Mouse (Mus musculus) limb, embryonic 13.5 days (tissue): ENCODE results near the gene Miox. TPM values are rescaled to one million over a fixed set of nuclear protein-coding genes. Genes with fewer than 3 reads are reported as not detected.

ENCODE experiments used
- ATAC-seq: fragments of 200-750 bp; cut with Nextera tagmentation; 2 replicates; pipeline ENCODE4 v1.8.0; 2017; ENCODE audit warnings: low read depth, moderate number of reproducible peaks, moderate TSS enrichment; ENCODE audit not compliant: low FRiP score
- H3K27ac ChIP-seq: fragments of 300-500 bp; sonication (generic); 2 replicates; pipeline ENCODE4 v1.5.1; 2015; ENCODE audit warnings: inconsistent platforms, mild to moderate bottlenecking, moderate library complexity
- H3K27me3 ChIP-seq: fragments of 300-500 bp; sonication (generic); 2 replicates; pipeline ENCODE4 v1.6.1; 2015; ENCODE audit warnings: mild to moderate bottlenecking, inconsistent platforms
- H3K36me3 ChIP-seq: fragments of 300-500 bp; sonication (generic); 2 replicates; pipeline ENCODE4 v1.6.1; 2015; ENCODE audit warnings: inconsistent platforms, mild to moderate bottlenecking, moderate library complexity
- H3K4me1 ChIP-seq: fragments of 300-500 bp; sonication (generic); 2 replicates; pipeline ENCODE4 v1.6.1; 2015; ENCODE audit warnings: inconsistent platforms
- H3K4me2 ChIP-seq: fragments of 300-500 bp; sonication (generic); replicated peaks from 2 replicates; pipeline ENCODE4 v1.6.1; 2015; ENCODE audit warnings: inconsistent platforms, mild to moderate bottlenecking, moderate library complexity
- H3K4me3 ChIP-seq: fragments of 300-500 bp; sonication (generic); 2 replicates; pipeline ENCODE4 v1.5.1; 2015; ENCODE audit warnings: moderate library complexity, mild to moderate bottlenecking, inconsistent platforms
- H3K9ac ChIP-seq: fragments of 300-500 bp; sonication (generic); 2 replicates; pipeline ENCODE4 v1.6.1; 2015; ENCODE audit warnings: mild to moderate bottlenecking, inconsistent platforms
- H3K9me3 ChIP-seq: fragments of 300-500 bp; sonication (generic); 2 replicates; pipeline ENCODE4 v1.6.1; 2016; ENCODE audit warnings: inconsistent platforms
- WGBS: fragments of 180-500 bp; shearing (Covaris S2); methylation state at CpG from one replicate; pipeline ENCODE4 v1.1.7; 2015; 5-methylcytosine and 5-hydroxymethylcytosine counted together
- polyA plus RNA-seq: library from polyadenylated mRNA; unstranded; fragments of >200 nt; fragmentation: Nextera tagmentation; extraction: Ambion mirVana; gene quantifications from 2 replicates; pipeline ENCODE4 v1.2.1, GENCODE M21; 2015

The Miox gene
- polyA plus RNA-seq, 1 experiment from 2014 or later: not detected

DNA sequence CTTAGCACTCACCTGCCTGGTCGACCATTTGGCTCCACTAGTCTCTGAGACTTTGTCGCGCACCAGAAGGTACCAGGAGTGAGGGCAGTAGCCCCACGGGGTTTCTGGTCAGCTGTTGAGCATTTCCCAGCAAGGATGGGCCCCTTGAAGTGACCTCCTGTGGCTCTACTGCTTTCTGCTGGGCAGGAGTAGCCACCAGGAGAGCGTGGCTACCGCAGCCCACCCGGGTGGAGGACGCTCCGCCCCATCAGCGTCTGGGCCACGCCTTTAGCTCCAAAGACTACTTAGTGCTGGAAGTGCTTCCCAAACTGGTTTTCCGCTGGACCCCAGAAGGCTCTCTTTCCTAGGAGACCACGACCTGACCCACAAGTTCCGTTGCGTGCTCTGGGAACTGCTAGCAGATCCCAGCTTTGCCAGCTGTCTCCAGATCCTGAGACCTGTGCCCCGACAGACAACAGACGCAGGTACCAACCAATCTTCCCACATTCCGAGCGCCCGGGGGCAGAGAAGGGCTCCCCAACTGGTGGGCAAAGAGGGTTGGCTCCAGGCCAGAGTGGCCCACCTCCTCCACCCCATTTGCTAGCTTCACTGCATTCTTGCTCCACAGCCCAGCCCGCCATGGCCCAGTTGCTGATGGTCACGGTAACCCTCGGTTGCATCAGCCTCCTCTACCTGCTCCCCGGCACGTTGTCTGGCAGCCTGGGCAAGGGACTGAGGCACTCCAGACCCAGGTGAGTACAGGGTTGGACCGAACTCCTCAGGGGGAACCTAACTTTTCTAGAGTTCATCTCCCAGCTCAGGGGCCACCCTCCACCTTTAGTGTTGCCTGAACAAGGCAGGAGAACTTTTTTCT, 11.3 kb upstream of the Miox start, which contains the start of gene Adm2:
Gene Adm2 (plus strand): TSS at position 51 of the 853 bp plus-strand sequence.
- ATAC-seq: no peak
- Histone ChIP-seq H3K27me3 (peaks cover 25% of the 10 kb centered on the region), H3K9ac (peak within 1 kb of the TSS; percentile 19; the same call in 1 of the 2 replicates), H3K9me3 (no peaks in the 10 kb centered on the region), H3K4me2 (peak within 1 kb of the TSS; percentile 58), H3K4me1 (peaks cover 7% of the 10 kb centered on the region), H3K36me3 (no peaks in the 10 kb centered on the region), H3K4me3 (peak within 1 kb of the TSS; percentile 27), H3K27ac (no peak within 1 kb of the TSS)
- WGBS: 5% methylated on average over 26 of the region's 26 CpGs

DNA sequence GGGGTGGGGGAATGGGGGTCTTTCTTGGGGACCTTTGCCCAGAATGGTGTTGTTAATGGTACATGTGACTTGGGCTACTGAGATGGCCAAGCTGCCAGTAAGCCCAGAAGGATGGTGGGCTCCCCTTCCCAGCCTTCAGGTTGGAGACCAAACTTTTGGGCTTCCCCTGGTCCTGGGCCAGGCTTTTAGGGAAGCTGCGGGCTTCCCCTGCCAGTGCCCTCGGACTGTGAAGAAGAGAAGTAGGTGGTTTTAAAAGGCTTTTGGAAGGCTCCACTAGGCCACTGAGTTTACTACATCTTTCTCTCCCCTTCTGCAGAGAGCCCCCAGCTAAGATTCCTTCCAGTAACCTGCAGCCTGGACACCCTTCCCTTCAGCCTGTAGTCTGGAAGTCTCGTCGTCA, 10.5 kb upstream of the Miox start:
- peaks cover 25% of the 10 kb centered on the region for H3K27me3 ChIP-seq
- ATAC-seq: no peak
- WGBS: 80% methylated on average over 4 of the region's 4 CpGs
- peaks cover 7% of the 10 kb centered on the region for H3K4me1 ChIP-seq
- H3K9me3 ChIP-seq: no peaks in the 10 kb centered on the region
- no peak overlapping the region; the same call in 1 of the 2 replicates for H3K4me3 ChIP-seq
- no peak overlapping the region for H3K9ac ChIP-seq
- H3K36me3 ChIP-seq: no peaks in the 10 kb centered on the region
- no peak overlapping the region for H3K4me2 ChIP-seq
- H3K27ac ChIP-seq: no peak overlapping the region

DNA sequence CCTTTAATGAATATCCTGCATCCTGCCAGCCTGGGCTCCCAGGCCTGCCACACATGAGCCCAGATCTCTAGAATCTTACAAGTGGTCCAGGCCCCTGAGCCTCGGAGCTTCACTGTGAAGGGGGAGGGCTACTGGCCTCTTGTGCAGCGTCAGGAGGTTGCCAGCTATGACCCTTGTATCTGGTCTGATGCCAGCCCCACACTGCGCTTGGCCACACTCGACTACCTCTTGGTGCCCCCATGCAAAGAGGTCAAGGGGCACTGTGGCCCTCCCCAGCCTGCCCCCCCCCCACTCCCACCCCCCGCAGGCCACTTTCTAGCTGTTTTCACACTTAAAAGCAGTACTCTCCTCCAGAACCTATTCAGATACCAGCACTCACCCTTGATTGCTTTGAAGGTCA, 7.8 kb upstream of the Miox start:
- 68% methylated on average over 5 of the region's 5 CpGs for WGBS
- Histone ChIP-seq H3K27ac (no peak overlapping the region), H3K4me3 (no peak overlapping the region), H3K4me1 (peaks cover 7% of the 10 kb centered on the region), H3K36me3 (no peaks in the 10 kb centered on the region), H3K4me2 (no peak overlapping the region), H3K9me3 (no peaks in the 10 kb centered on the region), H3K9ac (no peak overlapping the region), H3K27me3 (peaks cover 22% of the 10 kb centered on the region)
- ATAC-seq: no peak

DNA sequence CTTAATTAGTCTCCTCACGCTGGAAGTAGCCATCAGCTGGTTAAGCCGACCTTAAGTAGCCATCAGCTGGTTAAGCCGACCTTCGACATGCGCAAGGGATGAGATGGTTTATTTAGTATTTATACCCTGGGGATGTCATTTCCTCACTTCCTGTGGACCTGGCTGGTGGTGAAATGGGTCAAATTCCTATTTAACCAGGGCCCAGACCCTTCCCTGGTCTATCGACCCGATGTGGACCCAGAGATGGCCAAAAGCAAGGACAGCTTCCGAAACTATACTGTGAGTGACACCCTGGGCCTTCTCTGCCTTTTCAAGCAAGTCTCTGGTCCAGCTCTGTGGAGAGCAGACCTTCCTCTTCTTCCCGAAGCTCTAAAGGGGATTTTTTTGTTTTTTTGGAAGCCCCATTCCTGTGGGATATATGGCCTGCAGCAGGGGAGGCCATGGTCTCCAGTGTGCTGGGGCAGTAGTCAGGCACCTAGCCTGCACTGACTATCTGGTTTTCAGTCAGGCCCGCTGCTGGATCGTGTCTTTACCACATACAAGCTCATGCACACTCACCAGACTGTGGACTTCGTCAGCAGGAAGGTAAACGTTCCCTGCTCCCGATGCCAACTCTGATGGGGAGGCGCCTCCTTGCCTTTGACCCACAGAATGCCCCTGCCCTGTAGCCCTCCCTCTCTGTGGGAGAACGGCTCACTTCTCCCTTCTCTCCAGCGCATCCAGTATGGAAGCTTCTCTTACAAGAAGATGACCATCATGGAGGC, 758 bp downstream of the Miox start:
- Histone ChIP-seq H3K36me3 (no peaks in the 10 kb centered on the region), H3K4me2 (no peak overlapping the region), H3K27ac (no peak overlapping the region), H3K4me1 (no peaks in the 10 kb centered on the region), H3K27me3 (no peaks in the 10 kb centered on the region), H3K9me3 (no peaks in the 10 kb centered on the region), H3K9ac (no peak overlapping the region), H3K4me3 (no peak overlapping the region)
- no peak for ATAC-seq
- 84% methylated on average over 17 of the region's 17 CpGs for WGBS

DNA sequence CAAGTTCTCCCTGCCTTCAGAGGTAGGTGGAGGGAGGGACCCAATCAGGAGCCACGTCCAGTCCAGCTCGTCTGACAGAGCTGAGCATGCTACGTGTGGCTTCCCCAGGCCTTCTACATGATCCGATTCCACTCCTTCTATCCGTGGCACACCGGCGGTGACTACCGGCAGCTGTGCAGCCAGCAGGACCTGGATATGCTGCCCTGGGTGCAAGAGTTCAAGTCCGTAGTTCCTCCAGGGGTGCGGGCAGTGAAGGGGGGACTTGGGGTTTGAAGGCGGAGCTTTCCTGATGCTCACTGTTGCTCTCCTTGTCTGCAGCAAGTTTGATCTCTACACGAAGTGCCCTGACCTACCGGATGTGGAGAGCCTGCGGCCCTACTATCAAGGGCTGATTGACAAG, 2.2 kb downstream of the Miox start:
- no peak overlapping the region for H3K4me3 ChIP-seq
- H3K4me2 ChIP-seq: no peak overlapping the region
- 87% methylated on average over 14 of the region's 14 CpGs for WGBS
- no peaks in the 10 kb centered on the region for H3K27me3 ChIP-seq
- no peak overlapping the region for H3K27ac ChIP-seq
- no peaks in the 10 kb centered on the region for H3K4me1 ChIP-seq
- no peaks in the 10 kb centered on the region for H3K36me3 ChIP-seq
- no peak for ATAC-seq
- no peak overlapping the region for H3K9ac ChIP-seq
- no peaks in the 10 kb centered on the region for H3K9me3 ChIP-seq

DNA sequence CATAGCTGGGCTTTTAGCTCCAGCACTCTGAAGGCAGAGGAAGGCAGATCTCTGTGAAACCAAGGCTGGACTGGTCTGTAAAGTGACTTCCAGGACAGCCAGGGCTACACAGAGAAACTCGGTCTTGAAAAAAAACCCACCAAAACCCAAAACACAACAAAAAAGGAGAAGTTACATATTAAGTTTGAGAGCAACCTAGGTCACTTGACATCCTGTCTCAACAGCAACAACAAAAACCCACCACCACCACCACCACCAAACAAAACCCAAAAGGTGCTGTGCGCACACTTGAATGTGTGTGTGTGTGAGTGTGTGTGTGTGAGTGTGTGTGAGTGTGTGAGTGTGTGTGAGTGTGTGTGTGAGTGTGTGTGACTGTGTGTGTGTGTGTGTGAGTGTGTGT, 5.5 kb downstream of the Miox start:
- 86% methylated on average over 2 of the region's 2 CpGs for WGBS
- Histone ChIP-seq H3K9ac (no peak overlapping the region), H3K36me3 (no peaks in the 10 kb centered on the region), H3K4me3 (no peak overlapping the region), H3K27ac (no peak overlapping the region), H3K4me2 (no peak overlapping the region), H3K9me3 (no peaks in the 10 kb centered on the region), H3K27me3 (no peaks in the 10 kb centered on the region), H3K4me1 (no peaks in the 10 kb centered on the region)
- ATAC-seq: no peak

DNA sequence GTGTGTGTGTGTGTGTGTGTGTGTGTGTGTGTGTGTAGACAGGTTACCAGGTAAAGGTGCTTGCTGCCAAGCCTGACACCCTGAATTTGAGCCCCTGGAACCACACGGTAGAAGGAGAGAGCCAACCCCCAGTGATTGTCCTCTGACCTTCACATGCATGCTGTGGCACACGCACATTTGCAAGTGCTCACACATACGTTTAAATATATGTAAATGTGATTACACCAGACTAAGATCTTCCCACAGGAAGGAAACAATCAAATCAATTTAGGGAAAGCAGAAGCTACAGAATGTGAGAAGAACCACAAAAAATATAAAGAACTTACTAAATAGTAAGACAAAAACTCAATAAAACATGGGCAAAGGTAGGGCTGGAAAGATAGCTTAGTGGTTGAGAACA, 5.9 kb downstream of the Miox start:
- Histone ChIP-seq H3K4me1 (no peaks in the 10 kb centered on the region), H3K27me3 (no peaks in the 10 kb centered on the region), H3K4me2 (no peak overlapping the region), H3K9me3 (no peaks in the 10 kb centered on the region), H3K27ac (no peak overlapping the region), H3K4me3 (no peak overlapping the region), H3K9ac (no peak overlapping the region), H3K36me3 (no peaks in the 10 kb centered on the region)
- 84% methylated on average over 3 of the region's 3 CpGs for WGBS
- no peak for ATAC-seq

DNA sequence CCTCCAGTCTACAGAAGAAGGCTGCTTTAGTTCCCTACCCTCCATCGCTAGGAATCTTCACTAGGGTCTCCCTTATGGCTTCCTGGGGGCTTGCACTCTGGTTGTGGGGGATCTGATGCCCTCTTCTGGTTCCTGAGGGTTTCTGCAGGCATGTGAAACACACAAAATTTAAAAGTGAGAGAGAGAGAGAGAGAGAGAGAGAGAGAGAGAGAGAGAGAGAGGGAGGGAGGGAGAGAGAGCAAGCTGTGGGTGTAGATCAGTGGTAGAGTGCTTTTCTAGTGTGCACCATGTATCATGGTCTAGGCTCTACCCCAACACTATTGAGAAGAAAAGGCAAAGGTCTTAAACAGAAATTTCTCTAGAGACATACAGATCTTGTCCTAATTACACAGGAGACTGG, 7.5 kb downstream of the Miox start:
- Histone ChIP-seq H3K4me3 (no peak overlapping the region), H3K27ac (no peak overlapping the region), H3K4me1 (no peaks in the 10 kb centered on the region), H3K4me2 (no peak overlapping the region), H3K27me3 (no peaks in the 10 kb centered on the region), H3K9me3 (no peaks in the 10 kb centered on the region), H3K9ac (no peak overlapping the region), H3K36me3 (no peaks in the 10 kb centered on the region)
- no peak for ATAC-seq
- WGBS: 41% methylated on average over 1 of the region's 1 CpGs

DNA sequence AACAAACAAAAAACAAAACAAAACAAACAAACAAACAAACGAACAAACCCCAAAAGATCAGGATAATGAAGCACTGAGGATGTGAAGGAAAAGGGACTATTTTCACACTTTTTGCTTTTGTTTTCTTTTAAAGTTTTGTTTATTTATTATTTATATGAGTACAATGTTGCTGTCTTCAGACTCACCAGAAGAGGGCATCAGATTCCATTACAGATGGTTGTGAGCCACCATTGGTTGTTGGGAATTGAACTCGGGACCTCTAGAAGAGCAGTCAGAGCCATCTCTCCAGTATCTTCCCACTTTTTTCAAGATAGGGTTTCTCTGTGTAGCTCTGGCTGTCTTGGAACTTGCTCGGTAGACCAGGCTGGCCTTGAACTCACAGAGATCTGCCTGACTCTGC, 9.1 kb downstream of the Miox start:
- no peak overlapping the region for H3K9ac ChIP-seq
- ATAC-seq: no peak
- no peaks in the 10 kb centered on the region for H3K36me3 ChIP-seq
- no peaks in the 10 kb centered on the region for H3K4me1 ChIP-seq
- no peaks in the 10 kb centered on the region for H3K27me3 ChIP-seq
- no peaks in the 10 kb centered on the region for H3K9me3 ChIP-seq
- H3K4me3 ChIP-seq: no peak overlapping the region
- WGBS: 82% methylated on average over 3 of the region's 3 CpGs
- H3K4me2 ChIP-seq: no peak overlapping the region
- H3K27ac ChIP-seq: no peak overlapping the region

DNA sequence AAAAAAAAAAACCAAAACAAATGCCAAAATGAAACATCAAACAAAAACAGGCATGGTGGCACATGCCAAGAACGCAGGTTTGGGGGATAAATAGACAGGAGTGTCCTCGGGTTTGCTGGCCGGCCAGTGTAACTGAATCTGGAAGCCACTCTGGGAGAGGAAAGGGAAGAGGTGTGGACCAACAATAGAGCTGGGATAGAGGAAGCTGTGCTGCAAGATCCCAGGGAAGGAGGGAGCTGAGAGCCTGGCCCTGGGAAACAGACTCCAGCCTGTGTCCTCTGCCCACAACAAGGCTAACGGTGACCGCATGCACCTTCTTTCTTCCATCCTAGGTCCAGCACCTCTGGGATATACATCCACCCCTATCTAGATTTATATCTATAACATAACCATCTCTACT, 16.2 kb downstream of the Miox start:
- Histone ChIP-seq H3K9me3 (no peaks in the 10 kb centered on the region), H3K4me1 (peaks cover 11% of the 10 kb centered on the region), H3K4me3 (no peak overlapping the region), H3K4me2 (no peak overlapping the region), H3K9ac (no peak overlapping the region), H3K27ac (no peak overlapping the region), H3K36me3 (peaks cover 44% of the 10 kb centered on the region), H3K27me3 (no peaks in the 10 kb centered on the region)
- ATAC-seq: no peak
- WGBS: 89% methylated on average over 5 of the region's 5 CpGs

DNA sequence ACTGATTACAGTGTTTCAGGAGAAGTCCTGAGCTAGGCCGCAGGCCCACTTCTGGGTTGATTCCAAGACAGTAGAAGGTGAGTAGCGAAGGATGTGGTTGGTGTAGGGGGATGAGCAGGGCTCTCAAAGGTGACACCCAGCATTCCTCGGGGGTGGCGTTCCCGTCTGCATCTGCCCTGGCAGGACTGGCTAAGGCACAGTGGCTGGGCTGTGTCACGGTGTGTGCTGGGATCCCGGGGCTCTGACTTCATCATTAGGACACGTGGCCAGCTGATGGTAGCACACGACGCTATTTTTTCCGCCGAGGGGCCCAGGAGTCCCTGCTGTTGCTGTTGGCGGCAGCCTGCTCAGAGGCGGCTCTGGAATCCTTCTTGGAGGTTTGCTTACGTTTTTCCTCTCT, 17.1 kb downstream of the Miox start:
- Histone ChIP-seq H3K4me2 (no peak overlapping the region), H3K9me3 (no peaks in the 10 kb centered on the region), H3K27ac (no peak overlapping the region), H3K27me3 (no peaks in the 10 kb centered on the region), H3K4me3 (no peak overlapping the region), H3K4me1 (peaks cover 11% of the 10 kb centered on the region), H3K36me3 (peaks cover 44% of the 10 kb centered on the region), H3K9ac (no peak overlapping the region; the same call in 1 of the 2 replicates)
- 93% methylated on average over 15 of the region's 15 CpGs for WGBS
- ATAC-seq: no peak

DNA sequence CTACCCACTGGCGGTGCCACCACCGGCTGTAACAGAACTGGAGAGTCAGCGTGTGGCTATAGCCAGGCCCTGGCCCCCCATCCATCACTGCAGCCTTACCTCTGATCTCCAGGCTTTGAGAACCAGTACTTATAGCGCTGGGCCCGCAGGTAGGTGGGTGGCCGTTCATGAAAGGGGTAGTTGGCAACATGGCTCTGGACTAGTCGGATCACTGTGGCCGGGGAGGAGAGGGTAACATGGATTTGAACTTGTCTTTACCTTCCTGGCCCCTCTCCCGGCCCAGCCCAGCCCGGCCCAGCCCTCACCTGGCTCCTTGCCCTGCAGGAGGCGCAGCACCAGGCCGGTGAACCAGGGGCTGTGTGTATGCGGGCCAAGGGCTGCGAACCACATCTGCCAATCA, 17.9 kb downstream of the Miox start:
- Histone ChIP-seq H3K27ac (no peak overlapping the region), H3K9ac (no peak overlapping the region; the same call in 1 of the 2 replicates), H3K27me3 (no peaks in the 10 kb centered on the region), H3K36me3 (peaks cover 44% of the 10 kb centered on the region), H3K9me3 (no peaks in the 10 kb centered on the region), H3K4me2 (no peak overlapping the region), H3K4me3 (no peak overlapping the region), H3K4me1 (peaks cover 16% of the 10 kb centered on the region)
- 96% methylated on average over 14 of the region's 14 CpGs for WGBS
- no peak for ATAC-seq
